Mouse (Mus musculus): ENCODE data around the gene Dgki.

- no peak for TF ChIP-seq CTCF (IDR thresholded peaks at IDR 0.05; ENCODE audit: insufficient read depth, low read depth, low read length)
- no peak for TF ChIP-seq POLR2A (IDR thresholded peaks at IDR 0.05; ENCODE audit: insufficient read depth, low read depth, low read length)
Observed at GRCm38 (mm10) chr6:36834695-36835265, 465.2 kb downstream of the Dgki start.
